Mouse (Mus musculus) C2C12 (cell line): Measurements from ENCODE around the gene Gm33543. TPM values are rescaled to one million over a fixed set of nuclear protein-coding genes. Genes with fewer than 3 reads are reported as not detected.

Experiments
- H3K27me3 ChIP-seq: one replicate; pipeline ENCODE4 v1.6.1; 2011; ENCODE audit not compliant: control insufficient read depth, insufficient read depth, insufficient read length
- H3K36me3 ChIP-seq: one replicate; pipeline ENCODE4 v1.6.1; 2011; ENCODE audit not compliant: control insufficient read depth, insufficient read depth
- H3K4me3 ChIP-seq: one replicate; pipeline ENCODE4 v1.5.1; 2011; ENCODE audit warnings: mild to moderate bottlenecking, control low read depth; ENCODE audit not compliant: poor library complexity, insufficient read depth, severe bottlenecking
- H3K79me2 ChIP-seq: one replicate; pipeline ENCODE4 v1.6.1; 2011; ENCODE audit not compliant: control insufficient read depth, insufficient read depth
- H3K79me3 ChIP-seq: one replicate; pipeline ENCODE4 v1.6.1; 2011; ENCODE audit warnings: low read depth, control low read depth
- H3ac ChIP-seq: one replicate; pipeline ENCODE3; 2011; ENCODE audit warnings: low read depth; ENCODE audit not compliant: control insufficient read depth, insufficient read length
- CEBPB ChIP-seq: IDR thresholded peaks from one replicate; pipeline ENCODE4 v1.6.1; 2011; ENCODE audit warnings: low read depth, mild to moderate bottlenecking, control low read depth, moderate library complexity
- CTCF ChIP-seq: IDR thresholded peaks from one replicate; pipeline ENCODE4 v1.5.1; 2011; ENCODE audit not compliant: control insufficient read depth, insufficient read depth, insufficient read length
- FOSL1 ChIP-seq: IDR thresholded peaks from one replicate; pipeline ENCODE4 v1.8.0; 2011; ENCODE audit warnings: mild to moderate bottlenecking, low read length; ENCODE audit not compliant: poor library complexity, insufficient read depth, severe bottlenecking
- MAX ChIP-seq: IDR thresholded peaks from one replicate; pipeline ENCODE4 v1.6.1; 2011; ENCODE audit warnings: mild to moderate bottlenecking, control low read depth
- MYOD1 ChIP-seq: IDR thresholded peaks from one replicate; pipeline ENCODE4 v1.6.1; 2011; ENCODE audit warnings: low read depth; ENCODE audit not compliant: control insufficient read depth, insufficient read length
- MYOG ChIP-seq: IDR thresholded peaks from one replicate; pipeline ENCODE4 v1.6.1; 2011; ENCODE audit not compliant: control insufficient read depth, insufficient read length; ENCODE audit errors: extremely low read depth
- USF1 ChIP-seq: IDR thresholded peaks from one replicate; pipeline ENCODE4 v1.6.1; 2011; ENCODE audit warnings: low read depth, mild to moderate bottlenecking, control low read depth, moderate library complexity
- polyA plus RNA-seq: library from polyadenylated mRNA; unstranded; fragments of >200 nt; fragmentation: generic; extraction: Trizol; gene quantifications from one replicate; pipeline ENCODE4 v1.2.1, GENCODE M21; 2012; ENCODE audit warnings: missing spikeins

Gm33543 gene
- polyA plus RNA-seq, 1 experiment, result not detected

- H3K79me3 ChIP-seq, result no peaks in the 10 kb centered on the region
- TF ChIP-seq USF1 (peak; percentile 26), CEBPB (no peak), MAX (no peak), CTCF (no peak)
- no peaks in the 10 kb centered on the region for H3K79me2 ChIP-seq
- H3K27me3 ChIP-seq, result no peaks in the 10 kb centered on the region
- H3K36me3 ChIP-seq, result no peaks in the 10 kb centered on the region
- no peak overlapping the region for H3K4me3 ChIP-seq
- no peak overlapping the region for H3ac ChIP-seq
Measured at GRCm38 (mm10) chr10:95862664-95863063, 19.9 kb upstream of the Gm33543 start.

GRCm38 (mm10) chr10:95858164-95858563 lies 15.4 kb upstream of the Gm33543 start:
- no peaks in the 10 kb centered on the region for H3K79me2 ChIP-seq
- no peaks in the 10 kb centered on the region for H3K27me3 ChIP-seq
- no peaks in the 10 kb centered on the region for H3K36me3 ChIP-seq
- TF ChIP-seq MAX (peak; percentile 73), MYOD1 (no peak), USF1 (no peak), CTCF (no peak), CEBPB (no peak), FOSL1 (no peak), MYOG (no peak)
- no peak overlapping the region for H3ac ChIP-seq
- H3K79me3 ChIP-seq, result no peaks in the 10 kb centered on the region
- no peak overlapping the region for H3K4me3 ChIP-seq

- Histone ChIP-seq H3K79me2 (no peaks in the 10 kb centered on the region), H3ac (no peak overlapping the region), H3K36me3 (no peaks in the 10 kb centered on the region), H3K4me3 (no peak overlapping the region), H3K27me3 (no peaks in the 10 kb centered on the region), H3K79me3 (no peaks in the 10 kb centered on the region)
- TF ChIP-seq FOSL1, result no peak
- TF ChIP-seq MYOD1, result no peak
- TF ChIP-seq CTCF, result no peak
Measured at GRCm38 (mm10) chr10:95855411-95855810, 12.7 kb upstream of the Gm33543 start.

- Histone ChIP-seq H3K79me2 (no peaks in the 10 kb centered on the region), H3K4me3 (no peak overlapping the region), H3K27me3 (no peaks in the 10 kb centered on the region)
Measured at GRCm38 (mm10) chr10:95850504-95850903, 7.8 kb upstream of the Gm33543 start.

GRCm38 (mm10) chr10:95846739-95847138 lies 4.0 kb upstream of the Gm33543 start:
- Histone ChIP-seq H3K79me3 (no peaks in the 10 kb centered on the region), H3K36me3 (no peaks in the 10 kb centered on the region), H3ac (no peak overlapping the region), H3K4me3 (no peak overlapping the region), H3K27me3 (no peaks in the 10 kb centered on the region), H3K79me2 (no peaks in the 10 kb centered on the region)
- TF ChIP-seq CTCF (no peak), CEBPB (no peak), MYOD1 (no peak), MAX (no peak), MYOG (no peak), FOSL1 (no peak), USF1 (no peak)

More at GRCm38 (mm10) chr10:95850504-95850903, 7.8 kb upstream of the Gm33543 start:
- TF ChIP-seq USF1 (no peak), MYOG (no peak), CTCF (no peak), FOSL1 (no peak), CEBPB (no peak), MAX (no peak), MYOD1 (no peak)
- Histone ChIP-seq H3ac (no peak overlapping the region), H3K36me3 (no peaks in the 10 kb centered on the region), H3K79me3 (no peaks in the 10 kb centered on the region)

- Histone ChIP-seq H3ac (no peak overlapping the region), H3K79me2 (no peaks in the 10 kb centered on the region), H3K79me3 (no peaks in the 10 kb centered on the region), H3K36me3 (no peaks in the 10 kb centered on the region), H3K4me3 (no peak overlapping the region), H3K27me3 (no peaks in the 10 kb centered on the region)
- TF ChIP-seq CEBPB (no peak), MYOD1 (no peak), MAX (no peak), MYOG (no peak), CTCF (no peak), FOSL1 (no peak), USF1 (no peak)
Measured at GRCm38 (mm10) chr10:95846281-95846680, 3.6 kb upstream of the Gm33543 start.
